Mouse (Mus musculus) megakaryocyte, embryonic 14.5 days (primary cell): Measurements from ENCODE around the gene Plppr4.

Experiments
- FLI1 ChIP-seq: IDR thresholded peaks from 2 replicates; pipeline ENCODE4 v1.6.1; 2012; ENCODE audit warnings: low read length, inconsistent platforms, mixed read lengths
- GATA1 ChIP-seq: IDR thresholded peaks from 3 replicates; pipeline ENCODE4 v1.6.1; 2012; ENCODE audit warnings: mixed read lengths, low read length, inconsistent platforms, borderline replicate concordance

DNA sequence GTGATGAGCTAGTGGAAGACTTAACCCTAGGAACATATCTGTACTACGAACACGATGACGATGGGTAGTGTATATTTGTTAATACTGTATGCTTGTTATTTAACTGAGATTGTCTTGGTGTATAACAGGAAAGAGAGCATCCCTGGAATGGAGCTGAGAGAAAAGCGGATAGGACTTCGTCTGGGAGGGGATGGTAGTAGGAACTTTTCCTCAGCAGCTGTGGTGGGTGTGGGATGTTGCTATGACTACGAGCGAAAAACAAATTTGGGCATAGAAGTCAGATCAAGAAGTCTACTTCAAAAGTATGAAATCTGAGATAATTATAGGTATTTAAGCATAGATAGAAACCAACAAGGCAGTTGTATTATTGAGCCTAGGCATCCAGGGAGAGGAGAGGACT lies 48.6 kb downstream of the Plppr4 start:
- TF ChIP-seq FLI1 (no peak), GATA1 (no peak)
